Mouse (Mus musculus) thymus, adult 2 months (tissue): ENCODE measurements around the gene Pkn2.

Experiments used
- CTCF ChIP-seq: fragments of 200-500 bp; IDR thresholded peaks from 2 replicates; pipeline ENCODE4 v1.5.1; 2012; ENCODE audit warnings: mild to moderate bottlenecking, control low read depth, low read length, moderate library complexity, borderline replicate concordance; ENCODE audit not compliant: control insufficient read depth, poor library complexity, insufficient read depth; ENCODE audit errors: extremely low read depth
- POLR2A ChIP-seq: fragments of 200-500 bp; IDR thresholded peaks from 2 replicates; pipeline ENCODE4 v1.6.1; 2012; ENCODE audit warnings: mild to moderate bottlenecking, low read length, control low read depth, moderate library complexity; ENCODE audit not compliant: control insufficient read depth, poor library complexity, insufficient read depth; ENCODE audit errors: extremely low read depth

GRCm38 (mm10) chr3:142881872-142882623 is at the start of gene Pkn2:
- TF ChIP-seq POLR2A, result peak; percentile 74
- peak; percentile 40; the same call in 1 of the 2 replicates for TF ChIP-seq CTCF
